Comparison of ENCODE assay signal across 30 mouse cellular contexts in genomic region chr8:107381666-107382065, GRCm38 (mm10).
"Had no signal": no experiment of that assay in that cellular context is flagged by ENCODE, and none has a peak within 500 bp of the region (broad histone marks: within the 10 kb centered on the region; RNA-seq: fewer than 3 reads in every experiment).

No protein-coding gene starts in this region.

- H3K27ac ChIP-seq: limb, embryonic 10.5 days; limb, embryonic 12.5 days; limb, embryonic 13.5 days; limb, embryonic 15.5 days; liver, embryonic 12.5 days; liver, embryonic 13.5 days; liver, embryonic 14.5 days; liver, embryonic 15.5 days; lung, embryonic 15.5 days; macrophage; midbrain, embryonic 12.5 days; midbrain, embryonic 13.5 days; midbrain, embryonic 15.5 days; neural tube, embryonic 12.5 days had no signal

- H3K4me1 ChIP-seq: limb, embryonic 10.5 days; limb, embryonic 12.5 days; limb, embryonic 15.5 days; liver, embryonic 15.5 days; midbrain, embryonic 12.5 days; midbrain, embryonic 13.5 days; midbrain, embryonic 15.5 days; neural tube, embryonic 12.5 days had no signal

- H3K9ac ChIP-seq: limb, embryonic 12.5 days; limb, embryonic 13.5 days; limb, embryonic 15.5 days; liver, embryonic 12.5 days; liver, embryonic 13.5 days; liver, embryonic 14.5 days; liver, embryonic 15.5 days; liver, postnatal 0 days; lung, embryonic 14.5 days; lung, embryonic 15.5 days; midbrain, embryonic 12.5 days; midbrain, embryonic 13.5 days; midbrain, embryonic 15.5 days; neural tube, embryonic 12.5 days had no signal

- H3K9me3 ChIP-seq: limb, embryonic 10.5 days; limb, embryonic 12.5 days; limb, embryonic 13.5 days; limb, embryonic 15.5 days; liver, embryonic 12.5 days; liver, embryonic 13.5 days; liver, embryonic 15.5 days; lung, embryonic 15.5 days; midbrain, embryonic 12.5 days; midbrain, embryonic 13.5 days; midbrain, embryonic 15.5 days; neural tube, embryonic 12.5 days had no signal

- H3K4me3 ChIP-seq: limb, embryonic 10.5 days; limb, embryonic 12.5 days; limb, embryonic 13.5 days; limb, embryonic 15.5 days; liver, embryonic 12.5 days; liver, embryonic 13.5 days; liver, embryonic 15.5 days; lung, embryonic 15.5 days; megakaryocyte, embryonic 14.5 days; midbrain, embryonic 12.5 days; midbrain, embryonic 13.5 days; midbrain, embryonic 15.5 days; myocyte; neural tube, embryonic 12.5 days had no signal

- H3K27me3 ChIP-seq: limb, embryonic 13.5 days; limb, embryonic 15.5 days; liver, embryonic 12.5 days; liver, embryonic 13.5 days; liver, embryonic 15.5 days; lung, embryonic 15.5 days; midbrain, embryonic 12.5 days; midbrain, embryonic 13.5 days; midbrain, embryonic 15.5 days; neural tube, embryonic 12.5 days had no signal

- ATAC-seq: liver, embryonic 12.5 days; liver, postnatal 0 days; lung, postnatal 0 days; midbrain, embryonic 13.5 days; midbrain, embryonic 15.5 days; midbrain, embryonic 16.5 days had no signal

- DNase-seq: left cerebral cortex, postnatal 4 days; liver; liver, embryonic 13.5 days; liver, postnatal 0 days; lung, adult 18-20 months; lung, adult 2 months; lung, embryonic 14.5 days; lung, postnatal 10 days; lung, postnatal 14 days; lung, postnatal 36 days; lung, postnatal 4 days; midbrain, embryonic 14.5 days had no signal

- H3K4me2 ChIP-seq: limb, embryonic 12.5 days; limb, embryonic 13.5 days; limb, embryonic 15.5 days; liver, embryonic 11.5 days; liver, embryonic 12.5 days; liver, embryonic 13.5 days; liver, embryonic 15.5 days; lung, embryonic 14.5 days; lung, embryonic 15.5 days; midbrain, embryonic 12.5 days; midbrain, embryonic 13.5 days; midbrain, embryonic 15.5 days; neural tube, embryonic 12.5 days had no signal
